Mouse (Mus musculus) embryonic stem cell, embryonic (primary cell): ENCODE data around the gene Tmem150c.

Experiments
- CTCF ChIA-PET, 4 experiments: fragments of 300-600 bp in 2 of 4; fragments of 350-600 bp in 2 of 4; sonication (Branson Sonifier 250); formaldehyde crosslinking; loops; one replicate each; lab custom pipeline; 2022; ENCODE audit warnings: inconsistent platforms in 2 of 4; lab: Charles Lee
- POLR2A ChIA-PET, 4 experiments: fragments of 300-600 bp in 2 of 4; fragments of 350-600 bp in 2 of 4; sonication (Branson Sonifier 250); formaldehyde crosslinking; loops; one replicate each; lab custom pipeline; 2022; ENCODE audit warnings: antibody characterized with exemption in 4 of 4, inconsistent platforms in 1 of 4; lab: Charles Lee

The Tmem150c gene

DNA sequence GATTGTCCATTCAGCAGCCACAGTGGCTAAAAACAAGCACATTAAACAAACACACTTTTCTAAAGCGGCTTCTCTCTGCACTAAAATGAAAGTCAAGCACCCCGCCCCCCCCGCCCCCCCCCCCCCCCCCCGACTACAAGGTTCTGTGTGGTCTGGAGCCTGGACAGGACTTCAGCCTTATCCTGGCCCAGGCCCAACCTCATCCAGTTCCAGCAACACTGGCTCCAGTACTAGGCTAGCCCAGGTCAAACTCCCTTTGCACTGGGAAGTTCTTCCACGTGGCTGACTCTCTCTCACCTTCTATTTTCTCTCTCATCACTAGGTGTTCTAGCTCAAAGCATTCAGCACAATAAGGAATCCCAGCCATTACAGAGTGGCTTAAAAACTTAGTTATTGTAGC, 17.9 kb upstream of the Tmem150c start:
- CTCF ChIA-PET, result no interaction called here
- POLR2A ChIA-PET, result interaction anchor here in 1 of 4 experiments (2.2 kb wide), 1 partner anchor 19 kb away, joined by 5 read pairs; no protein-coding TSS in a partner anchor

DNA sequence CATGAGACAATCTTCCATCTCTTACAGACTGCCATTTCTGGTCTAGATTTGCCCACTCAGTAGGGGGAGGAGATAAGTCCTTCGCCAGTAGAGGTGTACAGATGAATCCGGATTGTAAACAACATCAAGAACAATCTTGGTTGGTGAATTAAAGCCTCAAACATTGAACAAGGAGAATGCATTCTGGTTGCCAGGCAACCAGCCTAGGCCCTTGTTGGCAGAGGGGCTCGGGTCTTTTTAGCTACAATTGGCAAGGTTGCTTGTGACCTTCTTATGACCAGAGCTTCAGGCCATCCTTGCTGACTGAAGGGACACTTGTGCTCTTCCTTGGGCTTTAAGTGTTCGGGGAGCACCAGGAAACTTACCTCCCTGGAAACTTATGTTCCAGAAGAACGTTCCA, 16.5 kb upstream of the Tmem150c start:
- ChIA-PET POLR2A (interaction anchor here in 1 of 4 experiments (0.9 to 2.2 kb wide), 2 partner anchors 10 to 21 kb away, joined by 3 to 5 read pairs; no protein-coding TSS in a partner anchor), CTCF (interaction anchor here in 1 of 4 experiments (0.6 kb wide), 1 partner anchor 465 kb away, joined by 3 read pairs; no protein-coding TSS in a partner anchor)

DNA sequence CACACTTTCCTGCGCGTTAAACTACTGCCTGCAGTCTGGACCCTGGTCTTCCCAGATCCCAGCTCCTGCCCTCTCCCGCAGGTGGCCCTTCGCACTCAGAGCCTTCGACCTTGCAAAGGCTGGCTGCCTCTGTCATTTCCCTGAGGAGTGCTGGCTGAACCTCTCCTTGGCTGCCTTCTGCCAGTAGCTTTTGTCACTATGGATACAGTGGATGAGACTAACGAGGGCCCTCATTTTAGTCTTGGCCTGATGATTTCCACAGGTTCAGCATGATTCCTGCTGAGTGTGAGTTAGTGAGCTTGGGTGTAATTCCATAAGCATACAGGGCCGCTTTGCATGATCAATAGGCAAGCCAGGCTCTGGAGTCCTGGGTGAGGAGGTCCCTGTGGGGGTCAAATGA, 16.0 kb upstream of the Tmem150c start:
- ChIA-PET CTCF (interaction anchor here in 2 of 4 experiments (0.6 kb wide), 2 partner anchors 464 to 664 kb away, joined by 3 to 6 read pairs; no protein-coding TSS in a partner anchor), POLR2A (interaction anchor here in 2 of 4 experiments (0.6 to 2.2 kb wide), 3 partner anchors 10 to 254 kb away, joined by 3 to 5 read pairs (median 3); no protein-coding TSS in a partner anchor)

DNA sequence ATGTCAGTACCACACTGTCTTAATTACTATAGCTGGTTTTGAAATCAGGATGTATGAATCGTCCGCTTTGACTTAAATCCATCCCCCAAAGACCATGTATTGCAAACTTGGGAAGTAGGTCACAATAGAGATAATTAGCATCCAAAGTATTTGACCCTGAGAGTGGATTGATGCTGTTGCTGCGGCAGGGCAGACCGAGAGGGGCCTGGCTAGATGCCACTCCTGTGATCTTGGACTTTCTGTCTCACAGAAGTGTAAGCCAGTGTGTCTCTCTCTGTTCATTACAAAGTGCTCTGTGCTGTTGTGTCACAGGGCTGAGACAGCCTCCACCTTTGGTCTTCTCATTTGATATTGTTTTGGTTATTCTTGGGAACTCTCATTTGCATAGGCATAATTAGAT, 12.5 kb upstream of the Tmem150c start:
- ChIA-PET POLR2A (interaction anchor here in 2 of 4 experiments (1.5 kb wide), 2 partner anchors 130 to 133 kb away, joined by 4 read pairs; partner anchors contain the start of gene Hnrnpdl (in 1 of the 2)), CTCF (interaction anchor here in 2 of 4 experiments (0.6 to 1.0 kb wide), 2 partner anchors 10 to 308 kb away, joined by 3 to 4 read pairs; no protein-coding TSS in a partner anchor)

DNA sequence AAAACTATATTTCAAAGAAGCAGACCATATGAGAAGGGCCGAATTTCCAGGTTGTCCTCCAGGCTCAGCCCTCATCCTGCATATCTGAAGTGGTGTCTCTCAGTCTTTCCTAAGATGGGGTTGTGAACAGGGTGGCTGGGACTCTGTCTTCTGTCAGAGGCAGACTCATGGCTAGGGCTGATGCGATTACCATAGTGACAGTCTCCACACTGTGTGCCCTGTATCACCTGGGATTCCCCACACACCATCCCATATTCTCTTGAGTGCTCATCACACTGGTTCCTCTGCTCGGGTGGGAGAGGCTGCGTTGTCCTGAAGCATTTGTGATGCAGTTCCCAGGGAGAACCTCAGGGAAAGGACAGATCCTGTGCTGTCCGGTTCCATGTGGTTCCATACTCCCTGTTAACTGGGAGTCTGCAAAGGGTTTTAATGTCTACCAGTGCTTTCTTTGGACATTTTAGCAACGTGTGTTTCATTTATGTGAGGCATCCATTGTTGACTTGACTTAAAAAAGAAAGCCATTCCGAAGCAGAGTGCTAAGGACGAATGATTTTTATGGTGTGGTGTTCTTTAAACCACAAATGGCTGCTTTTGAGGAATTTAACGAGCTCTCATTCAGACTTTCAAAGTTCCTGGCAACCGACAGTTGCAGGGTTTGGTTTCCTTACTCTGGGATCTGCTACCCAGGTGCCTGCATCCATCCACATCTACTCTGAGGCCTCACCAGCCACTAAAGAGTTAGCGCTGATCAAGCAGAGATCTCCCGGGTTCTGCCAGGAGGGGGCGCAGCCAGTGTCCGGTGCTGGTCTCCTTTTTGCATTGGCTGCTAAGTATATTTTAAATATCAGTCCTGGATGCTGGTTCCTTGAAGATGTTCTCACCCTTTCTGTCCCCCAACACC, 7.2 kb upstream of the Tmem150c start:
- CTCF ChIA-PET, result interaction anchor here in 3 of 4 experiments (0.5 to 0.6 kb wide), 5 partner anchors 42 to 369 kb away, joined by 3 to 4 read pairs (median 3); no protein-coding TSS in a partner anchor
- POLR2A ChIA-PET, result interaction anchor here in 1 of 4 experiments (0.6 kb wide), 1 partner anchor 141 kb away, joined by 5 read pairs; no protein-coding TSS in a partner anchor

DNA sequence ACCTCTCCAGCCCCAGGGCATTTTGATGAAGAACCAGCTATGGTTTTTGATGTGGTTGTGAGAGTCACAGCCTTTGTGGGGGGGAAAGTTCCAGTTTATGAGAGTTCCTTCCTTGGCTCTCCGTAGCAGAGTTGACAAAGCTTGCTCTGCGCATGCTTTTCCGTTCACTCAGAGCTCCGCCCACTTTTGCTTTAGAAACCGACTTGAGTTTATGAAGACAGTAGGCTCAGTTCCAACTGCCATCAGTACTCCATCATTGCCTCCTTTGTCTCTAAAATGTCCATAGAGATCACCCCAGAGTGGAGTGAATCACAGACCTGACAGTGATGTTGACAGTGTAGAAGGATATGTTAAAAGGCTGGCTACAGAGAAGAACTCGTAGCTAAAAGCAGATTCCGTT, 3.8 kb upstream of the Tmem150c start:
- ChIA-PET CTCF (no interaction called here), POLR2A (no interaction called here)

DNA sequence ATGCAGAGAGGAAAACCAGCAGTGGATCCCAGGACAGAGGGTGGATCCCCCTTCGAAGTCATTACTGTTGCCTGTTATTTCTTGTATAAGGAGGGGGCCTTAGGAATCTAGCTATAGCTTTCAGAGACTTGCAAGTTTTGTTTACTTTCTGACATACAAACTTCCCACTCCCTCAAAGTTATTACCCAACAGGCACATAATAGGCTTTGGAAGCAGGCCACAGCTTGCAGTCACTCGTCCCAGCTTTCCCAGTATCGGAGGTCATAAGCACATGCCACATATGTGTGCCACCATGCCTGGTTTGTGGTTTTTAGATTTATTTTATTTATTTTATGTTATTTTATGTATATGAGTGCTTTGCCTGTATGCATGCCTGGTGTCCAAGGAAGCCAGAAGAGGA, 3.2 kb upstream of the Tmem150c start:
- CTCF ChIA-PET, result interaction anchor here in 1 of 4 experiments (1.6 kb wide), 1 partner anchor 9 kb away, joined by 3 read pairs; no protein-coding TSS in a partner anchor
- POLR2A ChIA-PET, result no interaction called here

DNA sequence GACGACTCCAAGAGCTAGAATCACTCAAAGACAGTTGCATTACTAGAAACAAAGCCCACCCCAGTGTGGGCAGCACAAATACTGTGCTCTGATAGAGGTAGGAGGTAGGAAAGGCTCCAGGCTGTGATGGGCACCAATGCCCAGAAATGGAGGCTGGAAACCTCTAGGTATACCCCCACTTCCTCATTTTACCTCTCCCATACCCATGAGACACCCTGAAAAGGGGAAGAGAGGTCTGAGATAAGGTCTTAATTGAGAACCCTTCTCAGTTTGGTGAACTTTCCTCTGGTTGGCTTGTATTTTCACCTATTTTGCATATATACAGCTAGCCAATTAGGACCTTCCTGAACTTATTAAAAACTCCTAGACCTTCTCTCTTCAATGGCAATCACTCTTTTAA, 2.4 kb upstream of the Tmem150c start:
- ChIA-PET POLR2A (no interaction called here), CTCF (interaction anchor here in 1 of 4 experiments (1.6 kb wide), 1 partner anchor 9 kb away, joined by 3 read pairs; no protein-coding TSS in a partner anchor)

DNA sequence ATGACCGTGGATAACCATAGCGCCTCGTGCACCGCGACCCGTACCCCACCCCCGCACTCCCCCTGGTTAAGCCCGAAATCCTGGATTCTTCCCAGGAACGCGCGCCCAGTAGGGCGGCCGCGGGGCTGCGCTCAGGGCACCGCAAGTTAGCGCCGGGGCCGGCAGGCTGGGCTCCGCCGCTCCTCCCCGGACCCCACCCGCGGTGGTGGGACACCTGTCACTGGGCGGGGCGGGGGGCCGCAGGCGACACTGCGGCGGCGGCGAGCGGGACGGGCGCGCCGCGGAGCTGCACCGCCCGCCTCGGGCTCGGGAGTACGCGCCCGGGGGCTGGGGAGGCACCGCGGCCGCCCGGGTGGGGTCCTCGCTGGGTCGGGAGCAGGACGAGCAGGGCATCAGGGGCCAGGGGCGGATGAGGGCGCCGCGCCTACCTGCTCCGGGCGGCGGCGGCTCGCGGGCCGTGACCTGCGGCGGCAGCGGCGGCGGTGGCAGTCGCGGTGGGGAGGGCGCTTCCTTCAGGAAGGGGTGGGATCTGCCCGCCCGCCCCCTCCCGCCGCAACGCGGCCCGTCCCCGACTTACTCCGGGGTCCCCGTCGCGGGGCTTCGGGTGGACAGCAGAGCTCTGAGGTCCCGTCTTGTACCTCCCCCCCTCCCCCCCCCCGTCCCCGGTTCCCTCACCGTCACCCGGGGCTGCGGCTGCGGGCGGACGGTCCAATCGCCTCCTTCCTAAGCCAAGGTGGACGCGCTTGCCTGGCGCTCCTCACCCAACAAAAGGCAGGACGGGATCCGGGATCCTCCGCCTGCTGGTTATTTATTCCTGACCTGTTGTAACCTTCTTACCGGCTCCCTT, 594 bp downstream of the Tmem150c start:
- ChIA-PET CTCF (no interaction called here), POLR2A (interaction anchor here in 1 of 4 experiments (1.0 kb wide), 1 partner anchor 15 kb away, joined by 3 read pairs; no protein-coding TSS in a partner anchor)

DNA sequence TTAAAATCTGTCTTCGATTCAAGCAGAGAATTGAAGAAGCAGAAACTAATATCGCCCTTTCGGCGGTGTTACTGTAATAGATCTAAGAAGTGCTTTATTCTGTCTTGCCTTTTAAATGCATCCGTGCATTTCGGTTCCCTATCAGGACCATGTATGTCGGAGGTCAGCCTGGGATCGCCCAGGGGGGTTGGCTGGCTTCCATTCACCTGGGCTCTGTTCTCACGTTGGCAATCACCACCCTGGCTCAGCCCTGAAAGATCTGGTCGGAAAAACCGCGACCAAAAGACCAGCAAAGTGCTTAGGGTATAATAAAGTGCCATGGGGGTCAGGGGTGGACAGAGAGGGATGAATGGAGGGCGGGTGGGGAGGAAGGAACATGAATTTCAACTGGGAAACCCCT, 1.3 kb downstream of the Tmem150c start:
- ChIA-PET POLR2A (no interaction called here), CTCF (no interaction called here)

DNA sequence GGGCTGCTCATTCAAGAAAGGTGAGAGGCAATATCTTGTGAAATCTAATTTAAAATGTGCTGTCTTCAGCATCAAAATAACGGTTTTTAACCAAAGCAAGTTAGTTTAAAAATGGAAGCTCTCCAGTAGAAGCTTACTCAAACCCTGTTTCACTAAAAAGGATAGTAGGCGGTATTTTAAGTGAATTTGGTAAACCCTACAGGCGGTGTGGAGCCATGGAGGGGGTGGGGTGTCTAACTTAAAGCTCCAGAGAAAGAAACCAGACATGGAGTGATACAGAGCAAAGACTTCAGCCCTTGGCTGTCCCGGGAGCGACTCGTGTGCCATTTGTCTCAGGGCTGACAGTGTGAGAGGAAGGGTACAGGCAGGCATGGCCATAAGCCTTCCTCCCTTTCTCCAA, 4.0 kb downstream of the Tmem150c start:
- POLR2A ChIA-PET, result no interaction called here

DNA sequence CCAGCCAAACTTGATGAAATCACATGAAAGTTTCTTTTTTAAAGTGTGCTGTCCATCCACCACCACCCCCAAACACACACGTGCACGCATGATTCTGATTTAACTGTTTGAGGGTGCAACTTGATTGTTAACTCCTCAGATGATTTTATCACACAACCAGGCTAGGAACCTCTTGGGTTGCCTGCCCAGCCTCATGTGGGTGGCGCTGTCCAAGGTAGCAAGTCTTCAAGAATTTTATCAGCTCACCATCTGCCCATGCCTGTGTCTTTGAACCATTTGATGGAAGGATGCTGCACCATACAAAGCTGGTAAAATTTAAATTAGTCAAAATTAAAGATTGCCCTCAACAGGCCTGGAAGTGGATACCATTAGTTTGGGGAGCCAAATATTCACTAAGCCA, 9.6 kb downstream of the Tmem150c start:
- POLR2A ChIA-PET, result interaction anchor here in 1 of 4 experiments (0.9 to 1.0 kb wide), 2 partner anchors 83 to 170 kb away, joined by 3 read pairs; no protein-coding TSS in a partner anchor
- CTCF ChIA-PET, result no interaction called here

More for the DNA sequence above, 4.0 kb downstream of the Tmem150c start:
- CTCF ChIA-PET, result no interaction called here

DNA sequence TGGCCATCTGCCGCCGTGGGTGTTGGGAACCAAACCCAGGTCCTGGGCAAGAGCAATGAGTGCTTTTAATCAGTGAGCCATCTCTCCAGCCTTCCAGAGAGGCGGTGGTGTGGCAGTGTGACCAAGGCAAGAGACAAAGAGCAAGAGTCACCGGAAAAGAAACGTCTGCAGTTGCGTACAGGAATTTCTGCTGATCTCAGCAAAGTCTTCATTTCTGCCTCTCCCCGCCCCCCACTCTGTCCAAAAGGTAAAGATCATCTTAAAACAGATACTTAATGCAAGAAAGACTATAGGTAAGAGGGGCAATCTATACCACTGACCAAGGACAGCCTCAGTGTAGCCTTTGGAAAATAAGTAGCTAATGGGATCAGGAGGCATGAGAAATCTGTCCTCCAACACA, 14.8 kb downstream of the Tmem150c start:
- ChIA-PET POLR2A (no interaction called here), CTCF (no interaction called here)

DNA sequence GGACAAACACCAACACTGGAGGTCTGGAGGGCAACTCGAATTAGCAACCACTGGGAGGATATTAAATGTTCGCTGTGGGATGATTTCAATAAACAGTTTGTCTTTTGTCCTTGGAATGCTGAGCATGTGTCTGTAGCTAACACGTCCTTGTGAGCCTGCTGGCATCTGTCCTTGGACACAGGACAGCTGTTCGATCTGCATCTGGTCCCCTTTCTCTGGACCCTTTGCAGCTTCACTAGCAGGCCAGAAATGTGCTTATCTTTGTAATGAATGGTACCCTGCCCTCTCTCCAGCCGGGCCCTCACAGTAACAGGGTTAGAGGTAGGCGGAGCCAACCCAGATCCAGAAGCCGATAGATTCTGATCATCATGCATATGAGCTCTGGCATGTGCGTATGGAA, 32.3 kb downstream of the Tmem150c start:
- ChIA-PET CTCF (interaction anchor here in 1 of 4 experiments (0.6 kb wide), 1 partner anchor 412 kb away, joined by 4 read pairs; no protein-coding TSS in a partner anchor), POLR2A (no interaction called here)

DNA sequence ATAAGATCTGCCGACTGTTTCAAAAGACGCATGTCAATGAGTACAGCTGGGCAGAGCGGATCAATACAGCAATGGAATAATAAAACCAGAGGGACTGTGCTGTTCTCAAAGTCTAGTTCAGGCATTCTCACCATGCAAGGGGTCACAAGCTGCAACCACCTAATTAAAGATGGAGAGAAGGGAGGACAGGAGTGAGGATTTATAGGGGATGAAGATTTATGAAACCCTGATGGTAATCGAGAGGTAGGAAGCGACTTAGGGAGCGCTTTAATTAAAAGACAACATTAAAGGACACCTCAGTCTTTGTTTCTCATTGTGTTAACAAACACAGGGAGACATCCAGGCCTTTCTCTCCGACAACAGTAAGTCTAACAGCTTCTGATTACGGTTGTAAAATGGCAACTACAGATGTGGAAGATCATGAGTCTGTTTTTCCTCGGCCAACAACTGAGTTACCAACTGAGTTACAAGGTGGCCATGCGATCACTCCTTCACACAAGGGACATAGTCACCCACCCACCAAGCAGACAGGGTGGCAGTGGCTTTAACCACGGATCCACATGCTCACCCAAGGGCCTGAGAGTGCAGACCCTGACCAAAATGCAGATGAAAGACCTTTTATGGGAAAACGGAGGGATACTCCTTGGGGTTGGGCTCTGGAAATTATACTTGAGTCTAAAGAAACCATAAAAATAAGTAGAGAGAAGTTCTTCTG, 34.0 kb downstream of the Tmem150c start:
- CTCF ChIA-PET, result interaction anchor here in 1 of 4 experiments (1.0 kb wide), 1 partner anchor 41 kb away, joined by 4 read pairs; no protein-coding TSS in a partner anchor
- POLR2A ChIA-PET, result interaction anchor here in 3 of 4 experiments (0.6 to 1.1 kb wide), 6 partner anchors 12 to 393 kb away, joined by 3 to 9 read pairs (median 3); partner anchors contain the start of gene Cops4 (in 1 of the 3)

DNA sequence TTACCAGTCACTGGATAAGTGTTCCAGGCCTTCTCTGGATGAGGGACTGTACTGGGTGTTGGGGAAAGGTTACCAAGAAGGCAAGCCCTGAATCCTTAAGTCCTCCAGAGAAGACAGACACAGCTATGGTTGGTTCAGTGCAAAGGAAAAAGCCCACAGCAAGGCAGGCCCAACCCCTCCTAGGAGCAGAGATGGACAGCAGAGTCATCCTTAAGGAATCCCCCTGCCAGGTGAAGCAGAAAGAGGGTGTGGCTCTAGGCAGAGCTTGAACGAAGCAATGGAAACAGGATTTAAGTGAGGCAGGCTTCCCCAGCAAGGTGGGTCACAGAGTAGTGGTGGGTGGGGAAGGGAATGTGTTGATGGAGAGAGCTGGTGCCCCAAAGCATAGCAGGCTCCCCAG, 35.1 kb downstream of the Tmem150c start:
- ChIA-PET POLR2A (interaction anchor here in 1 of 4 experiments (0.6 to 1.0 kb wide), 2 partner anchors 24 to 78 kb away, joined by 4 to 9 read pairs; no protein-coding TSS in a partner anchor), CTCF (interaction anchor here in 1 of 4 experiments (1.0 kb wide), 1 partner anchor 42 kb away, joined by 4 read pairs; no protein-coding TSS in a partner anchor)

DNA sequence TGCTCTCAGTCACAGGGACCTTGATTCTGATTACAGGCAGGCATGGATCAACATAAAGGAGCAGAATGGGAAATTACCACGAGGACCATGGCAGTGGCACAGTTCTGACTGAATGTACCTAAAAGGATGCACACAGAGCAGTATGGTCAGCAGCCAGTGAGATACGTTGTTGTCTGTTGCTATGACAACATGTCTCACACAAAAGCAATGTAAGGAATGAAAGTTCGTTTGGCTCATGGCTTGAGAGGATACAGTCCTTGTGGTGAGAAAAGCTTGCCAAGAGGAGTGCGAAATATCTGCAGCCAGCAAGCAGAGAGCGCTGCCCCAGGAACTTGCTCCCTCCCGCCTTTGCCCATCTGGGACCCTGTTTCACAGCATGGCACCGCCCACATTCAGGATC, 36.3 kb downstream of the Tmem150c start:
- ChIA-PET POLR2A (no interaction called here), CTCF (interaction anchor here in 1 of 4 experiments (0.6 kb wide), 1 partner anchor 35 kb away, joined by 3 read pairs; no protein-coding TSS in a partner anchor)

DNA sequence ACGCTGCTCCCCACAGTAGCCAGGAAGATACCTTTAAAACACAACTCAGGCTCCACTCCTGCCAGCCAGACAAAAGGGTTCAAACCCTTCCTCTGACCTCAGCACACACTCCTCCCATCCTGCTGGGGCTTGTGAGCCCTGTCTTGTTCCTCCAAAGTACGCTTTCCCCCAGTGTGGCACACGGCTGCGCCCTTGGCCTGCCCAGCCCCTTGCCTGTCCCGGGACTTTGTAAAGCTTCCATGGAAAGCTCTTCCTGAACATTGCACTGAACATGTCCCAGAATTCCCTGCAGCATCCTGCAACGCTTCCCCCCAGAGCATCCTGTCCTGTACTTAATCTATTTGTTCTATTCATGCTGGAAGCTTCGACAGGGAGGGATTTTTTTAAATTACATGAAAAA, 38.4 kb downstream of the Tmem150c start:
- POLR2A ChIA-PET, result no interaction called here
- CTCF ChIA-PET, result no interaction called here
